Mouse (Mus musculus) kidney, adult 8-10 months (tissue): Measurements from ENCODE around the gene Lpcat2b.
"Not testable (repeated sequence)": the region's sequence is repeated elsewhere in the genome, so short reads cannot be mapped to it uniquely, and the experiment has no call there.

Source experiments
- DNase-seq, 2 experiments: peaks; one replicate each; pipeline ENCODE4 v3.0.0; 2022

The Lpcat2b gene

DNA sequence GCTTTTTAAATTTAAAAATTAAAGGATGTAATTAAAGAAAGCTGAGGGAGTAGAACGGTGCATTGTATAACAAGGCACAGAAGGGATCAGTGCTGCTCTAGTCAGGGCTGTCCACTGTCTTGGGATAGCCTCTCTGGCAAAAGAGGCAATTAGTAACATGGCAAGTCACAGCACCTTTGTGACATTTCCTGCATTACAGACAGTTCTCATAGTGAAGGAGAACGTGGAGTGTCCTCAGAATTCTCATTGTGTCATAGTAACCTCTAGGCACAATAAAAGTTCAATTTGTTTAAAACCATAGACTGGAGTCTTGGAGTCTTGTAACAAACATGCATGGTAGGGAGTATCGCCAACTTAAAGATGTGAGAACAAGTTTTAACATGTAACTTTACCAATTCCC lies at the start of gene Lpcat2b:
TSS of gene Lpcat2b (plus strand) at position 301 of the 400 bp plus-strand sequence.
- DNase-seq, result no peak

GRCm38 (mm10) chr5:107386448-107386847 lies 44.9 kb upstream of the Lpcat2b start:
- DNase-seq, result not testable (repeated sequence)

DNA sequence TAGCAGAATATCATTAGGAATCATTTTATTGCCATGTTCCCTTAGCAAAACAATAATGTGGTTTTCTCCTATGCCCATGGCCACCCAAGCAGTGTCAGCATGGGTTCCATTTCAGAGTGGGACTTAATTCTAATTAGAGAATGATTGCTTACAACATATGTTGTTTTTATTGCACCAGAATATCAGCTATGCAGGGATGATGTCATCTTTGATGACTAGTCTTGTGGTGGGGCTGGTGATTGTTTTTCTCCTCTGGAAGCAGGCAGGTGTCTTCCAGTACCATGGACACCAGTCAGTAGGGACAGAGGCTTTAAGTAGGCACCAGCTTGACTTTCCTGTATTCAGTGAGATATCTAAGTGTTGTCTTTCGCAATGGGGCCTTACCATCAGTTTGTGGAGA lies 43.6 kb upstream of the Lpcat2b start:
- DNase-seq, result no peak

DNA sequence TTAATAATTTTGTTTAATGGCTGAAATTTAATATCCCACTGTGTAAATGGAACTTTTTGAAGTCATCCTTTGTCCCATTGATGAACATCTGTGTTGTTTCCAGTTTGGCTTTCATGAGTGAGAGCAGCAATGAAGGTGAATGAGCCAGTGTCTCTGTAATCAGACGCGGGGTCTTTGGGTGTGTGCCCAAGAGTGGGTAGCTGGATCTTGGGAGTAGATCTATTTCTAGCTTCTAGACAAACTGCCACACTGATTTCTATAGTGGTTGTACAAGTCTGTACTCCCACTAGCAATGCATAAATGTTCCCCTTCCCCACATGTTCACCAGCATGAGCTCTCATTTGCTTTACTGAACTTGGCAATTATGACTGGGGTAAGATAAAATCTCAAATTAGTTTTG lies 42.0 kb upstream of the Lpcat2b start:
- no peak for DNase-seq

DNA sequence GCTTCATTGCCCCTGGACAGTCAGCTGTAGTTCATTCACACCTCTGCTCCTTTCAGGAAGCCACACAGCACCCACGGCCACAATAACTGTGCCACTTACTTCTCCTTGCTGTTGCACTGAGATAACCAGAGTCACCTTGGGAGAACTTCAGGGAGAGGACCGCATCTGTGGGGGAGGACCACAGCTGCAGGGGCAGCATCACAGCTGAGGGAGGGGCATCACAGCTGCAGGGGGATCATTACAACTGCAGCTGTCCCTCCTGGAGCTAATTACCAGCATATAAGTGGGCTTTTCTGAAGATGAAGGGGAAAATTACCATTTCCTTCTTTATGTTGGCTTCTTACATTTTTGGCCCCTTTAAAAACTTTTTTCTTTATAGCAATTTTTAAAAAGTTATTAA lies 36.9 kb upstream of the Lpcat2b start:
- no peak for DNase-seq

GRCm38 (mm10) chr5:107402436-107402835 lies 28.9 kb upstream of the Lpcat2b start, which contains the start of gene Ephx4:
Gene Ephx4 (plus strand): TSS chr5:107402736.
- no peak for DNase-seq

- DNase-seq, result no peak
Observed at GRCm38 (mm10) chr5:107403011-107403946, 28.1 kb upstream of the Lpcat2b start.

DNA sequence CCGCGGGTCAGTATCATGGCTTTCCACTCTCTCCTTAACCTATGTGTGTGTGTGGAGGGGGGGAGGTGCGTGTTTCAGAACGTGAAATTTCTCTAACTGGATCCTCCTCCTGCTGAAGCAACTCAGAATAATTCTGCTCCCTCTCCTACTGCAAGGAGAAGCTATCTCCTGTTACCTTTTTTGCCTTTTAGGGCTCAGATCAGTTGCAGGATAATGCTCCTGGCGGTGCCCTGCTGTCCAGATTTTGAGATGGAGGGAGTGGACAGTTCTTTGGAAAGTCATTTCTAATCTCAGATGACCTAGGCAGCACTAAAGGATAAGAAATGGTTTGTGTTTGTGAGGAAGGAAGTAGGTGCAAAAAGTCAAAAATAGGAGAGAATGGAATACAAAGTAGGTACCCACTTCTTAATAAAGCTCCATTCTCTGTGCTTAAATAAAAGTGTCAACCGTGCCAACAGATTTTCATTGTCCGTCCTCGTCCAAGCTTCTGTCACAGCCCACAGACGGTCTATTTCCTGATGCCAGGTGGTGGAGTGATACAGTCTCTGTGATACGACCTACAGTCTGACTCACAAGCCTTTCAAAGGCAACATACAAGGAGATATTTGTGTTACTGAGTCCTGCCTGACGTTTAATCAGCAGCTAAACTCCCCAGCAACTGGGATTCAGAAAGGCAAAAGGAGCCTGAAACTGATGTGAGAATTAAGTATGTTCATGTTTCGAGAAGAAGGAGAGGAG lies 27.2 kb upstream of the Lpcat2b start:
- DNase-seq, result no peak

- no peak for DNase-seq
Observed at GRCm38 (mm10) chr5:107405361-107405760, 26.0 kb upstream of the Lpcat2b start.

DNA sequence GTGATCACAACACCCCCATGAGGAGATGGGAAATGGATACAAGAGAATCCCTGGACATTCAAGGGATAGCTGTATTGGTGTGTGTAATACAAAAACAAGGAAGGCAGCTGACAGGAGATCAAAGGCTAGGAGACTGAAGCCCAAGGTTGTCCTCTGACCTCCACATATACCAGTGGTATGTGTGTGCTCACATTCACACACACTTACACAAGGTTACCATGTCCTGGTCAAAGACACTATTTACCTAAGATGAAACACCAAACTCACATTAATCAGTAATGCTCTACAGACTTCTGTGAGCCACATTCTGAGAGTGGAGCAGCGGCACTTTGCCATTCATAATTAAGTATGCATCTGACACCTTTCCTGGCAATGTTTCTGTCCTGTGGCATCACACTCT lies 21.0 kb upstream of the Lpcat2b start:
- DNase-seq, result no peak

- DNase-seq, result no peak
Observed at GRCm38 (mm10) chr5:107411326-107411725, 20.0 kb upstream of the Lpcat2b start.

DNA sequence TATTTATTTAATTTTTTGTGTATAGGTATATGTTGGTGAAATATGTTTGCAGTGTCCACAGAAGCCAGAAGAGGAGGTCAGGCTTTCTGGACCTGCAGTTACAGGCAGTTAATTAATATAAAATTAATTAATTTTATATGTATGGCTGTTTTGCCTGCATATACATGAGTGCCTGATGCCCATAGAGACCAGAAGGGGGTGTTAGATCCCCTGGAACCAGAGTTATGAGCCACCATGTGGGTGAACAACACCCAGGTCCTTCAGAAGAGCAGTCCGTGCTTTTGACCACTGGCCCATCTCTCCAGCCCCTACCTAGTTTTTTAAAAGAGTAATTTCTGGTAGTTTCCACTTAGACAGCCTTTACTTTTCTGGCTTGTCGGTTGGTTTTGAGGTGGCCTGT lies 19.1 kb upstream of the Lpcat2b start:
- no peak for DNase-seq

- no peak for DNase-seq
Observed at GRCm38 (mm10) chr5:107415098-107415497, 16.3 kb upstream of the Lpcat2b start.

- no peak for DNase-seq
Observed at GRCm38 (mm10) chr5:107421676-107422075, 9.7 kb upstream of the Lpcat2b start.

- DNase-seq, result no peak
Observed at GRCm38 (mm10) chr5:107434001-107434400, 2.7 kb downstream of the Lpcat2b start.

- no peak for DNase-seq
Observed at GRCm38 (mm10) chr5:107436185-107436584, 4.8 kb downstream of the Lpcat2b start.

GRCm38 (mm10) chr5:107436587-107437209 lies 5.3 kb downstream of the Lpcat2b start:
- no peak for DNase-seq

DNA sequence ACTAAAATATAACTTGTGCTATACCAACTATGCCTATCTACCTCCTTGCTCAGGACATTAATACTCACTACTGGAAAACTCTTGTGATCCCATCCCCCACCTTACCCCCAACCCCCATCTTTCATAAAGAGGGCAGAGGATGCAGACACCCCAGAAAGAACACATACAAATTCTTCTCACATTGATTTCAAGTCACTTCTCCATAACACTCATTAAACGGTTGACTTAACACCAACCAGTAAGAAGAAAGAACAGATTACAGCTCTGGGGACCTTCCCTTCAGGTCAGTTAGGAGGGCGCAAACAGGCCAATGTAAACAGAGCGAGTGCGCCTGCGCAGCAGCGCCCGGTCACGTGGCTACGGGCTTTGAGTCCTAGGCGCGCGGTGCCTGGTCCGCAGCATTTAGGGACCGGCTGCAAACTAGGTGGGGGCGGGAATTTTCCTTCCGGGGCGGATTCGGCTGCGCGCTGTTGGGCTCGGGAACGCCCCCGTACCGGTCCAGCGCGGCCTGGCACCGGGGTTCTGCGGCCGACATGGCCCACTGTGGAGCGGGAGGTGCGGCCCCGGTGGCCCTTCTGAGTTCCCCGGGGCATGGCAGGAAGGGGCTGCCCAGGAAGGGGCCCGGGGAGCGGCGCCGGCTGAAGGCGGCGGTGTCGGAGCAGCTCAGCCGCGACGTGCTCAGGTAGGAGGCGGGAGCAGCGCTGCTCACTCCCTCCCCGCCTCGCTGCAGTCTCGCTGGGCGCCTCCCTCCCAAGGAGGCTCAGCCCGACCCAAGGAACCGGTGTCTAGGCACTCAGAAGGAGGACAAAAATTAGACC lies 6.3 kb downstream of the Lpcat2b start, which contains the start of gene Btbd8:
TSS of gene Btbd8 (plus strand) at position 534 of the 818 bp plus-strand sequence.
- peak; percentile 93 to 94 for DNase-seq

DNA sequence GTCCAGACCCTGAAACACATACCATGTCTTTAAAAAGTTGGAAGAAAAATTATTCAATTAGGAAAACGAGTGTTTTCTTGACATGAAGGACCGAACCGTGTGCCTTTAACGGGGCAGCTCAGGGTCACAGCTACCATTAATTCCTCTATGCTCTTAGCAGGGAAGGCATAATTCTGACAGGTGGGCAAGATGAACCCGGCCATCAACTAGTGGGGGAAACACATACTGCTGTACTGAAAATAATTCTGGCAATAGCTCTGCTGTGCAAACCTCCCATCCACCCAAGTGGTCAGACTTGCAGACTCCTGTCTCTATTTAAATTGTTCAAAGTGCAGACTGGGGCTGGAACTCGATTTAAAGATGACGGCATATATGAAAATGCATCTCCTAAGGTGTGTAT lies 7.0 kb downstream of the Lpcat2b start:
- DNase-seq, result peak in 1 of 2 experiments; percentile 5

- DNase-seq, result no peak
Observed at GRCm38 (mm10) chr5:107441881-107442280, 10.5 kb downstream of the Lpcat2b start.

- DNase-seq, result no peak
Observed at GRCm38 (mm10) chr5:107444251-107444650, 12.9 kb downstream of the Lpcat2b start.

DNA sequence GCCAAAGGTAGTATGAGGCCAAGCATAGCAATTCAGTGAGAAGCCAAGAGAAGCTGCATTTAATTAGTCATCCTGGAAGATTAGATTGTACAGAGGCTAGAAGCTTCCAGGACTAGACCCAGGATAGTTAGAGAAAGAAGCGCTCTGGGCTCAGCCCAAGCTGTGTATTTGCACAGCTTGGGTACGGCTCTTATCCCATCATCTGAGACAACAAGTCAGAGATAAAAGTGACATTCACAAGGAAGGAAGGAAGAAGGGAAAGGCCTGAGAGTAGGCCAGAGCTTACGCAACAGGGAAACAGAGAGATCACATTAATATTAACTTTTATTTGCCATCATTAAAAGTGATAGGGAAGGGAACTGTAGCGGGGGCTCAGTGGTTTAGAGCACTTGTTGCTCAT lies 16.6 kb downstream of the Lpcat2b start:
- no peak for DNase-seq
